Mouse (Mus musculus) bone marrow macrophage, adult 2 months (primary cell): ENCODE measurements at regions not wholly inside any gene's neighbourhood (a gene's known extent, or its start where the extent isn't known, plus 50 kb on each side); places are given as distances from the start of the nearest gene placed in this dataset.

Experiments used
- H3K27ac ChIP-seq: 2 replicates; pipeline ENCODE4 v1.5.1; 2012; ENCODE audit warnings: low read depth, low read length; ENCODE audit not compliant: insufficient read depth
- H3K4me1 ChIP-seq: 2 replicates; pipeline ENCODE4 v1.6.1; 2012; ENCODE audit warnings: low read length; ENCODE audit not compliant: control insufficient read depth, insufficient read depth
- H3K4me3 ChIP-seq: 2 replicates; pipeline ENCODE4 v1.5.1; 2012; ENCODE audit warnings: mild to moderate bottlenecking, low read length, moderate library complexity; ENCODE audit not compliant: insufficient read depth
- CTCF ChIP-seq: IDR thresholded peaks from 2 replicates; pipeline ENCODE4 v1.5.1; 2012; ENCODE audit warnings: low read depth, mild to moderate bottlenecking, low read length, moderate library complexity
- POLR2A ChIP-seq: IDR thresholded peaks from 2 replicates; pipeline ENCODE4 v1.6.1; 2012; ENCODE audit warnings: mild to moderate bottlenecking, low read depth, low read length, borderline replicate concordance

GRCm38 (mm10) chr2:146681979-146682378, 169.8 kb upstream of the Ralgapa2 start:
- TF ChIP-seq POLR2A = no peak
- no peak for TF ChIP-seq CTCF
- Histone ChIP-seq H3K27ac (no peak overlapping the region), H3K4me1 (no peaks in the 10 kb centered on the region), H3K4me3 (no peak overlapping the region)

- Histone ChIP-seq H3K4me1 (no peaks in the 10 kb centered on the region), H3K27ac (no peak overlapping the region), H3K4me3 (no peak overlapping the region)
- TF ChIP-seq POLR2A (no peak), CTCF (no peak)
Measured at GRCm38 (mm10) chr2:146685854-146686507, 169.7 kb upstream of the Kiz start.

GRCm38 (mm10) chr2:146688544-146688943, 167.1 kb upstream of the Kiz start:
- Histone ChIP-seq H3K4me3 (no peak overlapping the region), H3K4me1 (no peaks in the 10 kb centered on the region), H3K27ac (no peak overlapping the region)
- TF ChIP-seq CTCF (no peak), POLR2A (no peak)

- Histone ChIP-seq H3K4me3 (no peak overlapping the region), H3K27ac (no peak overlapping the region), H3K4me1 (no peaks in the 10 kb centered on the region)
- TF ChIP-seq POLR2A (no peak), CTCF (no peak)
Measured at GRCm38 (mm10) chr2:146693484-146693883, 162.2 kb upstream of the Kiz start.

- Histone ChIP-seq H3K4me1 (no peaks in the 10 kb centered on the region), H3K4me3 (no peak overlapping the region)
- TF ChIP-seq POLR2A (no peak), CTCF (no peak)
Measured at GRCm38 (mm10) chr2:146694041-146694440, 161.6 kb upstream of the Kiz start.

GRCm38 (mm10) chr2:146696277-146696676, 159.4 kb upstream of the Kiz start:
- TF ChIP-seq CTCF (no peak), POLR2A (no peak)
- Histone ChIP-seq H3K4me3 (no peak overlapping the region), H3K27ac (no peak overlapping the region), H3K4me1 (no peaks in the 10 kb centered on the region)

More at GRCm38 (mm10) chr2:146694041-146694440, 161.6 kb upstream of the Kiz start:
- H3K27ac ChIP-seq = no peak overlapping the region

- Histone ChIP-seq H3K4me3 (no peak overlapping the region), H3K4me1 (no peaks in the 10 kb centered on the region), H3K27ac (no peak overlapping the region)
- no peak for TF ChIP-seq CTCF
- TF ChIP-seq POLR2A = no peak
Measured at GRCm38 (mm10) chr2:146696727-146697126, 158.9 kb upstream of the Kiz start.

- H3K4me3 ChIP-seq = no peak overlapping the region
- TF ChIP-seq CTCF (no peak), POLR2A (no peak)
- H3K4me1 ChIP-seq = no peaks in the 10 kb centered on the region
- H3K27ac ChIP-seq = no peak overlapping the region
Measured at GRCm38 (mm10) chr2:146710676-146711075, 145.0 kb upstream of the Kiz start.

- Histone ChIP-seq H3K4me3 (no peak overlapping the region), H3K4me1 (no peaks in the 10 kb centered on the region), H3K27ac (no peak overlapping the region)
- TF ChIP-seq POLR2A = no peak
- TF ChIP-seq CTCF = no peak
Measured at GRCm38 (mm10) chr2:146721184-146721715, 134.4 kb upstream of the Kiz start.

- Histone ChIP-seq H3K4me3 (no peak overlapping the region), H3K27ac (no peak overlapping the region), H3K4me1 (no peaks in the 10 kb centered on the region)
- TF ChIP-seq CTCF = no peak
- TF ChIP-seq POLR2A = no peak
Measured at GRCm38 (mm10) chr2:146722351-146723025, 133.2 kb upstream of the Kiz start.
